Comparison of ENCODE assay signal across 8 mouse cellular contexts in genomic region chr13:75707821-75708636, GRCm38 (mm10). TPM values are rescaled to one million over a fixed set of nuclear protein-coding genes. Genes with fewer than 3 reads are reported as not detected.
DNase-seq lines count a peak whose midpoint lies in the region; ATAC-seq and TF ChIP-seq lines count a peak whose summit lies in the region.

No protein-coding gene starts in this region.

- H3K4me2 ChIP-seq in embryonic facial prominence, embryonic 15.5 days (replicated peaks): peak overlapping the region; percentile 66
- H3K4me2 ChIP-seq in kidney, embryonic 14.5 days (replicated peaks; ENCODE audit: low read depth, low read length): peak overlapping the region; percentile 73
- peak overlapping the region; percentile 73 for H3K4me2 ChIP-seq in midbrain, postnatal 0 days (ENCODE audit: low read depth, low read length, poor library complexity, severe bottlenecking)

- H3K27me3 ChIP-seq in embryonic facial prominence, embryonic 15.5 days: no peaks in the 10 kb centered on the region
- no peaks in the 10 kb centered on the region for H3K27me3 ChIP-seq in kidney, embryonic 14.5 days (ENCODE audit: control insufficient read depth, insufficient read depth, low read length)
- no peaks in the 10 kb centered on the region for H3K27me3 ChIP-seq in liver, adult 2 months (ENCODE audit: control insufficient read depth, insufficient read depth, low read length)
- peaks cover 5% of the 10 kb centered on the region for H3K27me3 ChIP-seq in midbrain, postnatal 0 days (ENCODE audit: insufficient read depth, low read length)

- H3K9ac ChIP-seq in embryonic facial prominence, embryonic 15.5 days: peak overlapping the region; percentile 59
- H3K9ac ChIP-seq in kidney, embryonic 14.5 days (ENCODE audit: low read depth, low read length): peak overlapping the region; percentile 71
- H3K9ac ChIP-seq in liver, adult 2 months (ENCODE audit: low read depth, low read length): peak overlapping the region; percentile 94
- peak overlapping the region; percentile 56 for H3K9ac ChIP-seq in midbrain, postnatal 0 days (replicated peaks; ENCODE audit: low read length, poor library complexity, severe bottlenecking)

- peaks cover 21% of the 10 kb centered on the region; the same call in 1 of the 2 replicates for H3K79me2 ChIP-seq in liver, adult 2 months (ENCODE audit: control insufficient read depth, insufficient read depth, low read length)

- no peaks in the 10 kb centered on the region for H3K9me3 ChIP-seq in embryonic facial prominence, embryonic 15.5 days (replicated peaks)
- no peaks in the 10 kb centered on the region for H3K9me3 ChIP-seq in kidney, embryonic 14.5 days (ENCODE audit: control insufficient read depth, low read length)
- no peaks in the 10 kb centered on the region for H3K9me3 ChIP-seq in midbrain, postnatal 0 days (ENCODE audit: low read length)

- peak; percentile 64 for ATAC-seq in embryonic facial prominence, embryonic 15.5 days (ENCODE audit: insufficient number of reproducible peaks, low FRiP score, low TSS enrichment, low read depth)
- peak; percentile 75 for ATAC-seq in kidney, embryonic 14.5 days (ENCODE audit: low FRiP score, low TSS enrichment)
- ATAC-seq in midbrain, postnatal 0 days (ENCODE audit: low FRiP score): peak; percentile 72

- under 1% methylated on average over 83 of the region's 83 CpGs for WGBS in embryonic facial prominence, embryonic 15.5 days
- WGBS in kidney, embryonic 14.5 days: under 1% methylated on average over 80 of the region's 83 CpGs
- WGBS in liver, adult 2 months: 1% methylated on average over 83 of the region's 83 CpGs
- WGBS in midbrain, postnatal 0 days: under 1% methylated on average over 81 of the region's 83 CpGs

- TF ChIP-seq CTCF in liver, adult 2 months (IDR thresholded peaks at IDR 0.05; ENCODE audit: low read depth, low read length): peak; percentile 11; the same call in 1 of the 2 replicates
- peak; percentile 24; the same call in 1 of the 2 replicates for TF ChIP-seq CTCF in midbrain, postnatal 0 days (IDR thresholded peaks at IDR 0.05)

- peaks cover 11% of the 10 kb centered on the region; the same call in 1 of the 2 replicates for H3K4me1 ChIP-seq in embryonic facial prominence, embryonic 15.5 days
- H3K4me1 ChIP-seq in kidney, embryonic 14.5 days (ENCODE audit: control insufficient read depth, insufficient read depth, low read length): peaks cover 2% of the 10 kb centered on the region; the same call in 1 of the 2 replicates
- H3K4me1 ChIP-seq in liver, adult 2 months (ENCODE audit: control insufficient read depth, insufficient read depth, low read length): peaks cover 12% of the 10 kb centered on the region
- no peaks in the 10 kb centered on the region; the same call in 1 of the 2 replicates for H3K4me1 ChIP-seq in midbrain, postnatal 0 days (ENCODE audit: insufficient read depth, low read length)

- H3K36me3 ChIP-seq in embryonic facial prominence, embryonic 15.5 days: no peaks in the 10 kb centered on the region
- no peaks in the 10 kb centered on the region for H3K36me3 ChIP-seq in kidney, embryonic 14.5 days (ENCODE audit: control insufficient read depth, insufficient read depth, low read length)
- no peaks in the 10 kb centered on the region for H3K36me3 ChIP-seq in liver, adult 2 months (ENCODE audit: control insufficient read depth, insufficient read depth, low read length)
- no peaks in the 10 kb centered on the region for H3K36me3 ChIP-seq in midbrain, postnatal 0 days (ENCODE audit: insufficient read depth, low read length)

- peak overlapping the region; percentile 74 for H3K4me3 ChIP-seq in embryonic facial prominence, embryonic 15.5 days (replicated peaks)
- H3K4me3 ChIP-seq in kidney, embryonic 14.5 days (ENCODE audit: low read length): peak overlapping the region; percentile 65
- peak overlapping the region; percentile 93 for H3K4me3 ChIP-seq in liver, adult 2 months (ENCODE audit: insufficient read depth, low read depth, low read length)
- peak overlapping the region; percentile 75 for H3K4me3 ChIP-seq in midbrain, postnatal 0 days (ENCODE audit: low read depth, low read length)

- H3K27ac ChIP-seq in embryonic facial prominence, embryonic 15.5 days (replicated peaks): peak overlapping the region; percentile 84
- H3K27ac ChIP-seq in kidney, embryonic 14.5 days (ENCODE audit: low read depth, low read length): peak overlapping the region; percentile 34; the same call in 1 of the 2 replicates
- H3K27ac ChIP-seq in liver, adult 2 months (replicated peaks; ENCODE audit: insufficient read depth, low read depth, low read length): peak overlapping the region; percentile 94
- no peak overlapping the region for H3K27ac ChIP-seq in midbrain, postnatal 0 days (ENCODE audit: low read depth, low read length)

- 0 out of 2 replicates have a peak, but pooled peaks have one; percentile 21 for TF ChIP-seq POLR2A in liver, adult 2 months (IDR thresholded peaks at IDR 0.05; ENCODE audit: extremely low read depth, insufficient read depth, low read length)

- peak; percentile 56 for DNase-seq in 3T3-L1 (ENCODE audit: low read depth, low spot score)
- DNase-seq in adrenal gland, postnatal 25 days: peak; percentile 72
- DNase-seq in heart, adult 9 months (ENCODE audit: low spot score in 2 of 2): peak; percentile 35 to 49
- peak; percentile 71 for DNase-seq in liver, adult 2 months (ENCODE audit: extremely low read depth, low read depth, low spot score)
- peak; percentile 28 for DNase-seq in midbrain, postnatal 0 days (ENCODE audit: low spot score)
- peak; percentile 24 to 62 for DNase-seq in spleen, postnatal 14 days (ENCODE audit: low spot score in 2 of 2)

RNA-seq across cellular contexts. Expression of gene Ell2, which starts 1.5 kb away (rescaled TPM):
- total RNA-seq in adrenal gland, postnatal 25 days (2021): 50.1 and 59.6 TPM in 2 replicates
- polyA plus RNA-seq in embryonic facial prominence, embryonic 15.5 days (2015; fragmentation: Nextera tagmentation; extraction: Ambion mirVana): 14.1 and 15.3 TPM in 2 replicates
- polyA plus RNA-seq in kidney, embryonic 14.5 days (2014; fragmentation: Nextera tagmentation; extraction: Ambion mirVana): 2.9 and 3.9 TPM in 2 replicates
- 35.8 and 48.2 TPM in 2 replicates for total RNA-seq in liver, adult 2 months (2014; rRNA removed)
- polyA plus RNA-seq in liver, adult 2 months (2012; rRNA removed): 8.5 and 8.6 TPM in 2 replicates
- 3.5 and 6.3 TPM in 2 replicates for total RNA-seq in midbrain, postnatal 0 days (2014; rRNA removed)
- polyA plus RNA-seq in midbrain, postnatal 0 days (2015; fragmentation: Nextera tagmentation; extraction: Ambion mirVana): 1.1 and 2.2 TPM in 2 replicates
